Mouse (Mus musculus): Measurements from ENCODE around the gene Gnpda2. TPM values are rescaled to one million over a fixed set of nuclear protein-coding genes. Genes with fewer than 3 reads are reported as not detected.

Gnpda2 gene
- total RNA-seq (2023), result 10 to 100 TPM; 18.0 to 23.4 TPM

DNA sequence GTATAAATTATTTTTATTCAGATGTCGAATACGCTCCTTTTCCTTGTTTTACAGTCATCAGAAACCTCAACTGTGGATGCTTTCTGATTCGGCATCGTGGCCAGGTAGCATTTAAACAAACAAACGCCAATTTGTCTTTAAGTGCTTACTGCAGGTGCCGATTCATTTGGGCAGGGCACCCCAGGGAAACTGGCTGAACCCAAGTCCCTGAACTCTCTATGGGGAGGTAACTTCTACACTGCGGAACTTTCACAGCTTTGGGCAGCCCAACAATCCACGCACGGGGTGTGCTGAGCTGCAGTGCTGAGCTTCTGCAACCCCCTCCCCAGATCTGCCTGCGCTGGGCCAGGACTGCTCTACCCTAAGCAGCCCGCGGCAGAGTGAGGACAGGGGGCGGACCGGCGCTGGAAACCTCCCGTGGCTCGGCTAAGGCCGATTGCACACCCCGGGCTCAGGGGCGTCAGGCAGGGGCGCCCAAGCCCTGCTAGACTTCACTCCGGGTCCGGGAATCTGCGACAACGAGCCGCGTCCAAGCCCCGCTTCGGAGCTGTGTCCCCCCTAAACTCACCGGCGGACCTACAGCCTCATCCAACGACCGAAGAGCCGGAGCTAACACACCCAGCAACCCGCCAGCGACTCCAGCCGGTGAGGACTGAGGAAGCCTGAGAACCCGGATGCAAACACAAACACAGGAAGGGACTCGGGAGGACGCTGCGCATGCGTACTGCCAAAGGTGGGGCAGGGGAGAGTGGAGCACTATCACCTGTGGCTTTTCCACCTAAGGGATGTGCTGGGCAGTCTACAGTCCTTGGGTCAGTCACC is at the start of gene Gnpda2:
Gene Gnpda2, minus strand, starts transcription at position 701 of the 822 bp plus-strand sequence.

GRCm38 (mm10) chr5:69556628-69557403 is 35.3 kb downstream of the Gnpda2 start, which contains the start of gene Guf1:
Gene Guf1, plus strand, starts transcription at chr5:69556923.

GRCm38 (mm10) chr5:69542489-69542888 is 49.7 kb downstream of the Gnpda2 start, which contains the start of gene Yipf7:
Gene Yipf7, minus strand, starts transcription at chr5:69542648.

Other genes with a start within 250 kb of the Gnpda2 start
- gene Yipf7, start 49.7 kb downstream of the Gnpda2 start, total RNA-seq (2023), result not detected
- 10 to 100 TPM; 19.0 to 21.8 TPM for gene Guf1, start 35.4 kb downstream of the Gnpda2 start, total RNA-seq (2023)